Mouse (Mus musculus) brain, embryonic 14.5 days (tissue): Measurements from ENCODE around the gene Rps3a1.

ENCODE experiments used
- CTCF ChIP-seq: fragments of 200-500 bp; IDR thresholded peaks from 2 replicates; pipeline ENCODE4 v1.5.1; 2012; ENCODE audit warnings: inconsistent platforms, mild to moderate bottlenecking, moderate library complexity, borderline replicate concordance; ENCODE audit not compliant: insufficient read depth, insufficient read length; ENCODE audit errors: extremely low read depth
- POLR2A ChIP-seq: fragments of 200-500 bp; IDR thresholded peaks from 2 replicates; pipeline ENCODE4 v1.6.1; 2012; ENCODE audit warnings: mild to moderate bottlenecking, inconsistent platforms, borderline replicate concordance; ENCODE audit not compliant: poor library complexity, insufficient read depth, insufficient read length, severe bottlenecking; ENCODE audit errors: extremely low read depth

DNA sequence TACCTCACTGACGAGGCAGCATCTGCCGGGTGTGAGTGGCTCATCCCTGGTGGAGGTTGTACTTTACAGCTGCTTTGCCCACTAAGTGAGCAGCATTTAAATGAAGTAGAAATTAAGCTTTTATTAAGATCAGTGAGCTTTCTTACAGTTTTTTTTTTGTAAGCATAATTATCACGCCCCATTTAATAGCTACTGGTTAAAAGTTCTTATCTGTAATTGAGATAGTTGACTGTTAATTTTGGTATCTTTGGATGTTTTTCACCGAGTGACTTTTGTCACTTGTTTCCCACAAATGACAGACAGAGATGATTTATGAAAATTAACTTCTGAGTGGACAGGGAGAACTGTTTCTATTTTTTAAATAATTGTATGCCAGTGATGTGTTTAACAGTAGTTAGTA is 37.6 kb downstream of the Rps3a1 start:
- no peak for TF ChIP-seq CTCF
- TF ChIP-seq POLR2A = no peak
